Mouse (Mus musculus) layer of hippocampus, adult 8-10 months (tissue): ENCODE results near the gene Myo3b. TPM values are rescaled to one million over a fixed set of nuclear protein-coding genes. Genes with fewer than 3 reads are reported as not detected.

ENCODE experiments used
- DNase-seq, 2 experiments: peaks; one replicate each; pipeline ENCODE4 v3.0.0; 2022; ENCODE audit warnings: low spot score in 2 of 2
- total RNA-seq, 4 experiments: library from RNA; stranded (reverse); gene quantifications; 2 replicates each; pipeline ENCODE4 v1.2.4; 2022

Gene Myo3b
- total RNA-seq, 4 experiments from 2014 or later = 0.53 to 0.86 (median 0.73) TPM

GRCm38 (mm10) chr2:70261703-70262564, 223.0 kb downstream of the Myo3b start:
- no peak for DNase-seq

DNA sequence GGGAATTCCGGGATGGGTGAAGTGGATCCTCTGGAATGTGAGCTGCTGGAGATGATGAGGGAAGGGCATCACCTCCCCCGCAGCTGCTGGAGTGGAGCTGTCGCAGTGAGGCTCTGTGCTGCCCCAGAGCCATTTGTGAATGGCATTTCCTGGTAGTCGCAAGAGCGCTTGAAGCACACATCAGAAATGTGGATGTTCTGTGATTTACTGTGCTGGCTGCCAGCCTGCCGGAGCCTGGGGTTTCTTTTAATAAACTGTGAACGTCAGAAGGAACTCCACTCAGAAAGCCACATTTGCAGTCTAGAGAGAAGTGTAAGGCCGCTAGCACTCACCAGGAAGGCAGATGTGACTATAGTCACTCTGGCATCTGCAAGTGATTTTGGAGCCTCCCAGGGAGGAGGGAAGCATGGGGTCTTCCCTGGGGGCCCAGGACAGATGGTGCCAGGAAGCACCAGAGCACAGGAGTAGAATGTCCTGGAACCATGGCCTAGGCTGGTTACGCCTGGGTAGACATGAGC, 223.7 kb downstream of the Myo3b start:
- no peak for DNase-seq

DNA sequence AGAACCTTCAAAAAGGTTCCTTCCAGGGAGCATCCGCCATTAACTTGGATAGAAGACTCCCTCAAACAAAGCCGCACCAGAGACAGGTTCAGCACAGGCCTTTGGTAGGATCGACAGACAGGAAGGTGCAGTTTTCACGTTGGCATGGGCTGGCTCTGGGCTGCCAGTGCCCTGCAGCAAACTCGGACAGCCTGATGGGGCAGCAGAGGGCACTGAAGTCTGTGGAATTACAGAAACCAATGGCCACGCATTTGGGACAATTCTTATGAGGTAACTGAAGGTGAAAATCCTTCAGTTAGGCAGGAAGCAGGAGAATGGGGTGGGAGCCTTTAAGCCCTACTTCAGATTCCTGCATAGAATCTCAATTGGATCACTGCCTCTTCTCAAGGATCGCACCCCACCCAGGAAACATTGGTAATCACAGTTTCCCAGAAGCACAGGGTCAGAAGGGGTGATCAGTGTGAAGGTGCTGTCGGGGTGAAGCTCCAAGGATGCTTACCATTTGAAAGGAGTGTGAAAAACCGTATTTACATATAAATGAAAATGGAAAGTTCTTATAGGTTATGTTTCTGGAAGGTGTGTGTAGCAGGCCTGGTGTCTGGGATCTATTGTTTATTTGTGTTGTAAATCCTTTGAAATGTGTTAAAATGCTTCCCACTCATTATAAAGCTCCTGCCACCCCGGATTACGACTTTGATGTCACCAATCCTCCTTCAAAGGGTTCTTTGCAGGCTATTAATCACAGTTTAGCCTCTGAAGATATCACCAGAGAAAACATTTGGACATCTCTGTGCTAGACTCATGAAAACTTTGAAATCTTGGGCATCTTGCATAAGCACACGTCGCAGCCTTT, 239.7 kb downstream of the Myo3b start:
- DNase-seq = no peak

GRCm38 (mm10) chr2:70284109-70284508, 245.2 kb downstream of the Myo3b start:
- DNase-seq = no peak

DNA sequence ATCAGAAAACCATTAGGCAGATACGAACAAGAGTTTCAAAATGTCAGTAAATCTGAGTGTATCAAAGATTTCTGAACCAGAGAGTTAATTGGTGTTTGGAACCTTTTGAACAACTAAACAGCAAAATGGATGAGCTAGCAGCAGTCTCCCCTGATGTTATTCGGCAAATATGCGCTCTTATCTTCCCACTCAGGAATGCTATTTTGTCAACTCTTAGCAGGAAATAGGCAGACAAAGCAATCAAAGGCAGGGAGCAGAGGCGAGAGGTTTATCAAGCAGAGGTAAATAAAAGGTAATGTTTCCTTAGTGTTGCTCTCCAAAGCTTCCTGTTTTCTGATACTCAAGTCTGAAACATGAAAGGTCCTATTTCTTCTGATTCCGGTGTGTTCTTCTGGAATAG, 252.1 kb downstream of the Myo3b start:
- no peak for DNase-seq

GRCm38 (mm10) chr2:70292776-70293175, 253.8 kb downstream of the Myo3b start:
- no peak for DNase-seq

DNA sequence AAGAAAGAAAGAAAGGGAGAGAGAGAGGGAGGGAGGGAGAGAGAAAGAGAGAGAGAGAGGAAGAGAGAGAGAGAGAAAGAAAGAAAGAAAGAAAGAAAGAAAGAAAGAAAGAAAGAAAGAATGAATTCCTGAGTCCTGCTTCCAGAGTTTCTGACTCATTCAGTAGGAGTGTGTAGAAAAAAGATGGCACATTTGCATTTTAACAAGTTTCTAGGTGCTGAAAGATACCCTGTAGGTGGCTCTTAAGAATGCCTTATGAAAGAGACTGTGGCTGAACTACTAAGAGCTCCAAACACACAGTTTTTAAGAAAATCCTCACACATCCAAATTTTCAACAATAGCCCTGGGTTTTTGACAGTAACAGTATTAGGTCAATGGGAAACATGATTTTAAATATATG, 264.0 kb downstream of the Myo3b start:
- DNase-seq = no peak

DNA sequence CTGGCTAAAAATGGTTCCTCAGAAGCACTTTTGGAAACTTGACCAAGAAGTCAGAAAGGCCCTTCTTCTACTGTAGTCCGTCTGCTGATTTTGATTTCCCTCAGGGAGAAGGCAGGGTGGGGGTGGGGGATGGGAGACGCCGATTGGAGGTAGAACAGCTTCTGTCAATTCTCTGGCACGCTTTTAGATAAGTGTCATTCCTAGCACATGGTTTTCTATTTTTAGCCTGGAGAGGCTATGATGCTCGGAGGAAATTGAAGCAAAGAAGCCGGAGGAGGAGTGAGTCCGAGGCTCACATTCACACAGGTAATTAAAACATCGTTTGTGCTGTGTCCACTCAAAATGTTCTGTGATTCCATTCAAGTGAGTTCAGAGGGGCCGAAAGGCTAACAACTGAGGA, 276.2 kb downstream of the Myo3b start:
- no peak for DNase-seq

- no peak for DNase-seq
Observed at GRCm38 (mm10) chr2:70315734-70316133, 276.8 kb downstream of the Myo3b start.

- DNase-seq = no peak
Observed at GRCm38 (mm10) chr2:70317850-70318249, 278.9 kb downstream of the Myo3b start.

DNA sequence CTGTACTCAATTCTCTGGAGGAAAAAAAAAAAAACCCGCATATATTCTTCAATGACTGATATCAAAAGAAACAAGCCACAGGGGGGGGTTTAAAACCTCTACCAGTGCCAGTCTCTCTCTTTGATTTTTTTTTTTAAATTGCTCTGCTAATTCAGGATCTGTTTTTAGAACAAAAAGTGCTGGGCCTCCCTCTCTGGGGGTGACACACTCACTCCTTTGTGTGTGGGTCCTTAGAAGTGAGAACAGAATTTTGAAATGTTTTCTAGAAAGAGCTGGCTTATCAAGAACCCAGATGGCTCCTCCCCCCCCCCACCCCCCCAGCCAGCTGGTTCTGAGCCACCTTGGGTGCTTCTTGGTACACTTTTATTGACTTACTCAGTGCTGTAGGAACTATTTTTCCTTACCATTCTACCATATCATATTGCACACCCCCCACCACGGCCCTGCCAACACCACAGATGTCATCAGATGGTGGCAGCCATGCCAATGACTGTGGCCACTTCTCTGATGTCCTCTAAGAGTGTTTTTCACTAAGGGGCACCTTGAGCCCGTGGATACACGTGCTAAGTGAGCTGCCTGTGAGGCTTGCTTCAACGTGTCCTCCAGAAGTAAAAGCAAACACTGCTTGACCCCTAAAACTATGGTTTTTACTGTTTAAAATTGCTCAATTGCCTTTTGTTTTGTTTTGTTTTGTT, 280.1 kb downstream of the Myo3b start:
- no peak for DNase-seq

- no peak for DNase-seq
Observed at GRCm38 (mm10) chr2:70322767-70323166, 283.8 kb downstream of the Myo3b start.

DNA sequence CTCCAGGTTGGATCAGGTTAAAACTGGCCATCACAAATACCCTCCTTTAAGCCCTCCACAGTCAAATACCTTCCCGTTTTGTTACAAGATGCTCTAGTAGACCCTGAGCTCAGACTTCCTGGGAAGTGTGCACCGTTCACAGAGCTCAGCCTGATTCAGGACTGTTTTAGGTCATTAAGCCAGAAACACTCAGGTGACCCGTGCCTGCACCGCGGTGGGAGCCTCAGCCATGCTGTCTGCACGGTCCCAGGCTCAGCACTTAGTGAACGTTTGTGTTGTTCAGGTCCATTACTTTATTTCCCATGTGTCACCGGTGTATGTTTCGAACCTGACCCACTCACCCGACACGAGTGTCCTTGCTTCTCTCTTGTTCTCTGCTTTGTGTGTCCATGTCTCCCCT, 288.7 kb downstream of the Myo3b start:
- no peak for DNase-seq

DNA sequence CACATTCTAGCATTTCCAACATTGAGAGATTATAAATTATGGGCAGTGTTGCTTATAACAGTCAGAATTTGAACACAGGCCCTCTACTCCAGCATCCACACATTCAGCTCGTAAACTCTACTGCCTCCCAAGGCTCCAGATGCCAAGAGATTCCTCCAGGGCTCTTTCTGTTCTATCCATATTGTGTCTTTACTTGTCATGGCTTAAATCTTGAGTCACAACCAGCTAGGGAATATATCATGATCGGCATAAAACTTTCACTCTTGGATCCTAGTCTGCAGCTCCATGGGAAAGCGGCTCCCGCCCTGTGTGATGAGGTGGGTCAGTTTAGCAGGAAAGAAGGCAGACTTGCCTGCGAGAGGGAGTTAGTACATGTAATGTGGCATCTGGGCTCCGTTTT, 294.0 kb downstream of the Myo3b start:
- DNase-seq = no peak

DNA sequence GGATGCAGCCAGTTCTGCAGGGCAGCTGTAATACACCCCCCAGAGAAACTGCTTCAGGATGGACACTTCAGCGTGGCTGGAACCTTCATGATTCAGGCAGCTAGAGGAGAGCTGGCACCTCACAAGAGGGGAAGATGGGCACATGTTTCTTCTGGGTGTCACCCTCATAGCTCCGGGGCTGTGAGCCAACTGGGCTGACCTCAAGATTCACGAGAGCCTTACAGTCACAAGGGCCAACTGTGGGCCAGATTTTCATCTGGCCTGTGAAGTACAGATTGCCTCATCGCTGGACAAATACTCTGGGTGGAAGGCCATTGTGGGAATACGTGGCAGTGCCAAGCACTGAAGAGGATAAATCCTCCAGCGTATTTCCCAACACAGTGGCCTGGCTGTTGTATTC, 294.6 kb downstream of the Myo3b start:
- DNase-seq = no peak

- no peak for DNase-seq
Observed at GRCm38 (mm10) chr2:70336551-70336950, 297.6 kb downstream of the Myo3b start.

DNA sequence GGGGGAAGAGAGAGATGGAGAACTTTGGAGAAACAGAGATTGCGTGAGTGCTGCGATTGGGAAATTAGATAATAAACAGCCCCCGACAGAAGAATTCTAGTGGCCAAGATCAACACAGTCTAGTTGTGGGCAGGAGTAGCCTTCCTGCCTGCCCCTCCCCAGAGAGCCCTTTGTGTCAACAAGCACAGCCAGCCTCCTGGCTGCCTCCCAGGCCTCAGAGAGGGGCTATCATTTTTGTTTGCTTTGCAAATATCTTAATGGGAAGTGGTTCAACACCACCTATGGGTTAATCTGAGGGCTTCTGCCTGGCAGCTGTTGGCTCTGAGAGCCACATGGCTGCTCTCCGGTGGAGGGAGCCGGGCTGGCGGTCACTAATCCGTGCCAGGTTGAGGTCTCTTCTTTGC, 298.3 kb downstream of the Myo3b start:
- no peak for DNase-seq

DNA sequence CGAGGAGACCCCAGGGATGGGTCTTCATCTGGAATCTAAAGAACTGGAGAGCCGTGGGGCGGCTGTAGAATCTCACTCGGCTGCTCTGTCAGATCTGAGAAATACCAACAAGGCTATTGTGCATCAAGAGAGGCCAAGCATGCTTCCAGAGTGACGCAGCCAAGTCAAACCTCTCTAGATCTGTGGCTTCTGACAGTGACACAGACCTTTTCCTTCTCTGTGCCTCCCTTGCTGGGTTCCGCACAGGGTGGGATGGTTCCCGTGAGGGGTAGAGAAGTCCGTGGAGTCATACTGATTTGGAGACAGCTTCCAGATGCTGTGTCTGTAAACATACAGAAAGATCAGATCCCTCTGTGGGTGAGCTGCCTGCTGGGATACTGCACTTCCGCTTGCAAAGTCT, 298.9 kb downstream of the Myo3b start:
- DNase-seq = no peak

DNA sequence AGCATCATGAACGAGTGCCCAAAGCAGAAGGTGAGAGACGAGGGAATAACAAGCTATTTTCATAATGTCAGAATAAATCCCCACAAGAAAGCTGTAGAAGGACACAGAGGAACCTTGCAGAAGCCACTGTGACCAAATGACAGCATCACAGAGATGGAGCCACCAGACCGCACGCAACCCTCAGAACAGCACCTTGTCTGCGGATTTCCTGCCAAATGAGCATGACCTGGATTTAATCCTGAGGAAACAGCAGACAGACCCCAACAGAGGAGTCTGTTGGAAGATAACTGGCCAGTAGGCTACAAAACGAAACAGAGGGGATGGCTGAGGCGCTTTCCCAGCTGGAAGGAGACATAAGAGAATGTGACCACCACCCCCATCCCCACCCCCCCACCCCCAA, 300.1 kb downstream of the Myo3b start:
- DNase-seq = no peak

GRCm38 (mm10) chr2:70339501-70339900, 300.6 kb downstream of the Myo3b start:
- no peak for DNase-seq

DNA sequence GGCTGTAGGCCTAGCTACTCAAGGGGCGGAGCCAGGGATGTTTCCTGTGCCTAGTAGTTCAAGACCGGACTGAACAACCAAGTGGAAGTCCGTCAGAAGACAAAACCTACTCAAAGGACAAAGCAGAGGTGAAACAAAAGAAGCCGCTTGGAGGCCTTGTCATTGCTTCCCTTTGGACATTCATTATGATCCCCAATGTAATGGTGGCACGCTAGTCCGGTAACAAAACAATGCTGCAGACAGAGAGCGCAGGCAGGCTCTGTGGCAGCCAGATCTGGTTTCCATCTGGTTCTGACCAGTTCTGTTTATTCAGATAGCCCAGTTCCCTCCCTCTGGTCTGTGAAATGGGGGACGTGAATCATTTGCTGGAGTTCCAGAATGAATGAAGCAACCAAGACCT, 301.3 kb downstream of the Myo3b start:
- no peak for DNase-seq

- no peak for DNase-seq
Observed at GRCm38 (mm10) chr2:70345126-70345525, 306.2 kb downstream of the Myo3b start.
